Mouse (Mus musculus): ENCODE results near the gene Krt2.

Krt2 gene

DNA sequence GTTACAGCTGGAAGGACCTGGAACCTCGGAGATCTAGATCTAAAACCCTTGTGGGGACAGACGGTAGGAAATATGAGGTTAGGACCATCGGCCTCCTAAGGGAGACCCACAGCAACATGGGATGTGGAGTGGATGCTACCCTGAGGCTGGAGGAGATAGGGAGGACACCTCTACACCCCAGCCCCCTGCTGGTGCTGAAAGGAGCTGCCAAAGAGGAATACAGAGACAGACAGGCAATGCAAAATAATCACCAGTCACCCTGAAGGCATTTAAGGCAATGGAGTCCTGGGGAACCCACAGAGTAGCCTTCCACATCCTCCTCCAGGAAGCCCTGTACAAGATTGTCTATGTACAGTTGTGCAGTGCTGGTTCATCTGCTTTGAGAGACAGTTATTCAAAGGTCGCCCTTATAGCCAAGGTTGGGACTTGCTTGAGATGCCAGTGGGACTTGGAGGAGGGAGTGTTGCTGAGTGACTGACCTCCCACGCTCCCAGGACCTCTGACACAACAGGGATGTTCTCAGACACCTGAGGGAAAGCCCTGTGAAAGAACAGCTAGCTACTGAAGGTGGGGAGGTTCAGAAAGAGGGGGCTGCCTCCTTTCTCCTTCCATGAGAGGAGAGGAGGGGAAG, 45.8 kb downstream of the Krt2 start:
- CTCF ChIA-PET: no interaction called here

DNA sequence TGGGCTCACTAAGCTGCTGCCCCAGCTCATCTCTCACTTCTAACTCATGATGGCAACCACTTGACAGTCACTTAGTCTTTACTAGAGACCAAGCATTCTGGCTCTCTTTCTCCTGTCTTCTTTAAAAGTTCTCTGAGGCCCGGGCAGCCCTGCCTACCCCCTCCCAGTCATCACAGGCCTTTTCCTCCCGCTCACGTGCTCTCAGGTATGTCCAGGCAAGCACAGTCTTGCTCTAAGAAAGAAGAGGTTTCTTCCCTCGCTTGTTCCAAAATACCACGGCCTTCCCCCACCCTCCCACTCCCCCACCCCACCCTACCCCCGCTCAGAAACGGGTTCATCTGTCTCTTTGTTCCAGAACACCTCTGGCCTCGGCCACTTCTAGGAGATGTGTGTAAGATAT, 47.7 kb downstream of the Krt2 start:
- CTCF ChIA-PET: no interaction called here

All from spleen, embryonic (tissue).